Mouse (Mus musculus) MEL (cell line): ENCODE measurements around the gene Nuak2.

Source experiments
- BHLHE40 ChIP-seq: IDR thresholded peaks from 2 replicates; pipeline ENCODE4 v1.6.1; 2012; ENCODE audit warnings: low read depth, mild to moderate bottlenecking, inconsistent platforms, low read length, improper control_type of control experiment, borderline replicate concordance
- CTCF ChIP-seq, 3 experiments: IDR thresholded peaks in 2 of 3; conservative IDR thresholded peaks in 1 of 3; 2 replicates each; pipeline ENCODE4 v1.5.1; 2011 to 2012; ENCODE audit warnings: low read length in 3 of 3, low read depth in 2 of 3, mild to moderate bottlenecking in 2 of 3, improper control_type of control experiment in 1 of 3, inconsistent platforms in 1 of 3, mixed read lengths in 1 of 3, moderate library complexity in 1 of 3; ENCODE audit not compliant: control insufficient read depth in 1 of 3, insufficient read depth in 1 of 3, poor library complexity in 1 of 3, severe bottlenecking in 1 of 3
- GABPA ChIP-seq: IDR thresholded peaks from 2 replicates; pipeline ENCODE4 v1.6.1; 2012; ENCODE audit warnings: low read depth, mild to moderate bottlenecking, inconsistent platforms, low read length, improper control_type of control experiment, moderate library complexity
- GATA1 ChIP-seq: IDR thresholded peaks from 2 replicates; pipeline ENCODE4 v1.6.1; 2011; ENCODE audit warnings: low read depth, low read length, improper control_type of control experiment
- JUND ChIP-seq: IDR thresholded peaks from 2 replicates; pipeline ENCODE4 v1.6.1; 2011; ENCODE audit warnings: low read depth, mild to moderate bottlenecking, improper control_type of control experiment, low read length
- MAFK ChIP-seq: IDR thresholded peaks from 2 replicates; pipeline ENCODE4 v1.6.1; 2011; ENCODE audit warnings: low read depth, mild to moderate bottlenecking, low read length, improper control_type of control experiment, borderline replicate concordance
- MXI1 ChIP-seq: IDR thresholded peaks from 2 replicates; pipeline ENCODE4 v1.6.1; 2011; ENCODE audit warnings: mild to moderate bottlenecking, low read depth, low read length, improper control_type of control experiment
- MYC ChIP-seq: IDR thresholded peaks from 2 replicates; pipeline ENCODE4 v1.6.1; 2011; ENCODE audit warnings: low read depth, mild to moderate bottlenecking, low read length, improper control_type of control experiment, moderate library complexity
- POLR2A ChIP-seq, 2 experiments: IDR thresholded peaks; 2 replicates each; pipeline ENCODE4 v1.6.1; 2011 to 2012; ENCODE audit warnings: low read length in 2 of 2, mild to moderate bottlenecking in 2 of 2, control low read depth in 1 of 2, improper control_type of control experiment in 1 of 2, low read depth in 1 of 2, moderate library complexity in 1 of 2; ENCODE audit not compliant: control insufficient read depth in 1 of 2, insufficient read depth in 1 of 2, poor library complexity in 1 of 2
- POLR2AphosphoS2 ChIP-seq: IDR thresholded peaks from 2 replicates; pipeline ENCODE4 v1.6.1; 2011; ENCODE audit warnings: low read length, improper control_type of control experiment
- SMC3 ChIP-seq: IDR thresholded peaks from 2 replicates; pipeline ENCODE4 v1.6.1; 2011; ENCODE audit warnings: low read depth, low read length, improper control_type of control experiment
- TAL1 ChIP-seq: IDR thresholded peaks from 2 replicates; pipeline ENCODE4 v1.6.1; 2012; ENCODE audit warnings: mild to moderate bottlenecking, inconsistent platforms, low read length, moderate library complexity, mixed read lengths
- UBTF ChIP-seq: IDR thresholded peaks from 2 replicates; pipeline ENCODE4 v1.6.1; 2012; ENCODE audit warnings: low read depth, mild to moderate bottlenecking, inconsistent platforms, low read length, improper control_type of control experiment, moderate library complexity, borderline replicate concordance; ENCODE audit not compliant: insufficient read depth

DNA sequence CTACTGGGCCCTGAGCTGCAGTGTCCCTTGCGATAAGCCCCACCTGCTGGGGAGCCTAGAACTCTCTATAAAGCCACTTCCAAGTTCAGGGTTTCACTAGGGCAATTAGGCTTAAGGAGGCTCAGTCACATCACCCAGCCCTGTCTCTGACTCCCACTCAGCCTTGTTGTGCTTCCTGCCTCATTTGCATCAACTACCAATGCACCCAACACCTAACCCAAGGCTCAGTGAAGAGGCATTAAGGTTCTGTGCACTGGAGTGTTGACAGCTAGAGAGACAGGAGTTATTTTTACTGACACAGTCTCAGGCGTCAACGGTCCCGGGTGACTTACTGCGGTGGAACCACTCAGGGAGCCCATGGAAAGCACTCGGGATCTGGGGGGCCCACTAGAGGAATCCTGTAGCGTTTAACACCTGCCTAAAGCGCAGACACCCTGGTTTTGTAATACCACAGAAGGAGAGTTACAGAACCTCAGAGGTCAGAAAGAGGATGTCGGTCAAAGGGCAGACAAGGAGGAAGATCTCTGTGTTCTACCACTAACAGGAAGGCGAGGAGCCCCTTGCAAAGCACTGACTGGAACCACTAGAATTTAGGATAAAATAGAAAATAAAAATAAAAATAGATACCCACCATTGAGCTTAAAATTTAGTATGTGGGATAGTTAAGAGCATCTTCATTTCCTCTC is 4.6 kb upstream of the Nuak2 start:
- TF ChIP-seq SMC3 = no peak
- no peak for TF ChIP-seq POLR2AphosphoS2
- no peak for TF ChIP-seq POLR2A (IDR thresholded peaks at IDR 0.05; ENCODE audit: control insufficient read depth in 1 of 2, insufficient read depth in 1 of 2, low read depth in 1 of 2, low read length in 2 of 2, poor library complexity in 1 of 2)
- TF ChIP-seq CTCF (IDR thresholded peaks at IDR 0.05 in 2 of 3, conservative IDR thresholded peaks at IDR 0.05 in 1 of 3; ENCODE audit: control insufficient read depth in 1 of 3, insufficient read depth in 1 of 3, low read depth in 2 of 3, low read length in 3 of 3, poor library complexity in 1 of 3, severe bottlenecking in 1 of 3) = no peak
- no peak for TF ChIP-seq TAL1
- TF ChIP-seq UBTF = no peak
- TF ChIP-seq BHLHE40 = no peak
- TF ChIP-seq MAFK = no peak
- TF ChIP-seq GABPA = no peak
- 0 out of 2 replicates have a peak, but pooled peaks have one; percentile 3 for TF ChIP-seq GATA1
- TF ChIP-seq MXI1 = no peak
- TF ChIP-seq JUND = no peak
- no peak for TF ChIP-seq MYC
